Mouse (Mus musculus): ENCODE measurements around the gene Card11. TPM values are rescaled to one million over a fixed set of nuclear protein-coding genes. Genes with fewer than 3 reads are reported as not detected.

Card11 gene
- polyA plus RNA-seq, 1 experiment, result 0.19 TPM

DNA sequence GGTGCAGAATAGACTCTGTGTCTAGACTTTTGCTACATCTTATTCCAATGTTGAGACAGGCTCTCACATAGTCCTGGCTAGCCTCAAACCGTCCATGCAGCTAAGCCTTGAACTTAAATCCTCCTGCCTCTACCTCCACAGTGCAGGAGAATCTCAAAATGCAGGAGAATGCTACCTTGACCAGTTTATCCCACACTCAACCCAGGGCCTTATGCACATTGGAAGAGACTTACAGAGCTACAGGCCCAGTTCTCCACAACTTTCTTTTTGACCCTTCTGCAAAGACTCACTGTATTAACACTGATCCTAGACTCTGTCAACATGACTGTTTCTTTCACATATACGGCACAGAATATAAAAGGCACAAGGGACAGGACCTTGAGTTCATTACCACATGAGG lies 172.0 kb downstream of the Card11 start:
- Histone ChIP-seq H3K4me3 (ENCODE audit: control insufficient read depth, low read depth, low read length) (no peak overlapping the region), H3K36me3 (ENCODE audit: control insufficient read depth, insufficient read depth, low read length) (no peaks in the 10 kb centered on the region), H3K27ac (ENCODE audit: control insufficient read depth, insufficient read depth, low read depth, low read length) (peak overlapping the region; percentile 72), H3K27me3 (ENCODE audit: control insufficient read depth, insufficient read depth, low read length) (no peaks in the 10 kb centered on the region), H3K4me1 (ENCODE audit: control insufficient read depth, insufficient read depth, low read length) (peaks cover 10% of the 10 kb centered on the region)
- TF ChIP-seq CTCF (IDR thresholded peaks at IDR 0.05; ENCODE audit: control insufficient read depth, insufficient read depth, insufficient replicate concordance, low read depth, low read length) (no peak), POLR2A (IDR thresholded peaks at IDR 0.05; ENCODE audit: control insufficient read depth, low read depth, low read length) (no peak)

DNA sequence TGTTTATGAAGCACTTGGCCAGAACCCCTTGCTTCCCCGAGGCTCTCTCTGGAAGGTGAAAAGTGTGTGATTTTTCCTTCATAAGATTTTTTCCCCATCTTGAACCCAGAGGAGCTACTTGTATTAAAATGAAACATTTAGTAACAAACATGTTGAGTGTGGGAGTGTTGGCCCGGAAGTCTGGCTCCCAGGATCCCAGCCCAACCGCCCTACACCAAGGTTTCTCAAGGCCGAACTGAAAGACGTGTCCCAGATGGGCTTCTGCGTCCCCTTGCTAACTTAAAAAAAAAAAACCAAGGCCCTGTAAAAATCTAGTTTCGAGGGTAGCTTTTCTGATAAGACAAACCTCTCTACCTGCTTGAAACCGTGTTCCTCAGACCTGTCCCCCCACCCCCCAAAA lies 172.5 kb downstream of the Card11 start:
- H3K27me3 ChIP-seq (ENCODE audit: control insufficient read depth, insufficient read depth, low read length), result no peaks in the 10 kb centered on the region
- H3K4me3 ChIP-seq (ENCODE audit: control insufficient read depth, low read depth, low read length), result no peak overlapping the region
- no peaks in the 10 kb centered on the region for H3K36me3 ChIP-seq (ENCODE audit: control insufficient read depth, insufficient read depth, low read length)
- peak overlapping the region; percentile 72 for H3K27ac ChIP-seq (ENCODE audit: control insufficient read depth, insufficient read depth, low read depth, low read length)
- TF ChIP-seq POLR2A (IDR thresholded peaks at IDR 0.05; ENCODE audit: control insufficient read depth, low read depth, low read length) (no peak), CTCF (IDR thresholded peaks at IDR 0.05; ENCODE audit: control insufficient read depth, insufficient read depth, insufficient replicate concordance, low read depth, low read length) (no peak)
- peaks cover 10% of the 10 kb centered on the region for H3K4me1 ChIP-seq (ENCODE audit: control insufficient read depth, insufficient read depth, low read length)

DNA sequence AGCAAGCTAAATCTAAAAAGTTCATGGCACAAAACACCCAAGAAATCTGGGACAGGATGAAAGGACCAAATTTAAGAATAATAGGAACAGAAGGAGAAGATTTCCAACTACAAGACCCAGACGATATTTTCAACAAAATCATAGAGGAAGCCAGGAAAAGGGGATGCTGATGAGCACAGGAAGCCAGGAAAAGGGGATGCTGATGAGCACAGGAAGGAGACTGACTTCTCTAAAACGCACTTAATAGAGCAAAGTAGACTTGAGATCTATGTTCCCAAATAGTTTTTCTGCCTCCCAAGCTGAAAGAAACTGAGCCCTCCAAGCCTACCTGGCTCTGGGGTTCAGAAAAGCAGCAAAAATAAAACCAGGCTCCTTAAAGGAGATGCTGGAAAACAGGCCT lies 173.0 kb downstream of the Card11 start:
- Histone ChIP-seq H3K4me1 (ENCODE audit: control insufficient read depth, insufficient read depth, low read length) (peaks cover 10% of the 10 kb centered on the region), H3K27ac (ENCODE audit: control insufficient read depth, insufficient read depth, low read depth, low read length) (peak overlapping the region; percentile 72; the same call in 1 of the 2 replicates), H3K27me3 (ENCODE audit: control insufficient read depth, insufficient read depth, low read length) (no peaks in the 10 kb centered on the region), H3K4me3 (ENCODE audit: control insufficient read depth, low read depth, low read length) (no peak overlapping the region), H3K36me3 (ENCODE audit: control insufficient read depth, insufficient read depth, low read length) (no peaks in the 10 kb centered on the region)
- no peak for TF ChIP-seq CTCF (IDR thresholded peaks at IDR 0.05; ENCODE audit: control insufficient read depth, insufficient read depth, insufficient replicate concordance, low read depth, low read length)
- no peak for TF ChIP-seq POLR2A (IDR thresholded peaks at IDR 0.05; ENCODE audit: control insufficient read depth, low read depth, low read length)

DNA sequence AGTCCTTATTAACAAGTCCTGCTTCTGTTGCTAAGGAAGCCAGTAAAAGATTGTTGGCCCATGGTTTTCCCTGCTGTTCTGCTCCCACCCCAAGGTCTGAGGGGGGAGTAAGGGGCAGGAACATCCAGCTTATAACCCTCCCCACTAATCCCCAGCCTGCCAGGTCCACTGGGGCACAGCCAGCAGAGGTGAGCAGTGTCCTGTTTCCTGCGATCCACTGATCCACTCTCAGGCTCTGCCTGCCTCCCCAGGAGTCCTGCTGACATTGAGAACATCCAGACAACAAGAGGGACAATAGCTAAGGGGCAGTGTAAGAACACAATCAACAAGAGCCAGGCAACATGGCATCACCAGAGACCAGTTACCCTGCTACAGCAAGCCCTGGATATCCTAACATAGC lies 173.6 kb downstream of the Card11 start:
- Histone ChIP-seq H3K4me1 (ENCODE audit: control insufficient read depth, insufficient read depth, low read length) (peaks cover 10% of the 10 kb centered on the region), H3K27ac (ENCODE audit: control insufficient read depth, insufficient read depth, low read depth, low read length) (peak overlapping the region; percentile 7; the same call in 1 of the 2 replicates), H3K27me3 (ENCODE audit: control insufficient read depth, insufficient read depth, low read length) (no peaks in the 10 kb centered on the region), H3K36me3 (ENCODE audit: control insufficient read depth, insufficient read depth, low read length) (no peaks in the 10 kb centered on the region), H3K4me3 (ENCODE audit: control insufficient read depth, low read depth, low read length) (no peak overlapping the region)
- no peak for TF ChIP-seq CTCF (IDR thresholded peaks at IDR 0.05; ENCODE audit: control insufficient read depth, insufficient read depth, insufficient replicate concordance, low read depth, low read length)
- TF ChIP-seq POLR2A (IDR thresholded peaks at IDR 0.05; ENCODE audit: control insufficient read depth, low read depth, low read length), result no peak

DNA sequence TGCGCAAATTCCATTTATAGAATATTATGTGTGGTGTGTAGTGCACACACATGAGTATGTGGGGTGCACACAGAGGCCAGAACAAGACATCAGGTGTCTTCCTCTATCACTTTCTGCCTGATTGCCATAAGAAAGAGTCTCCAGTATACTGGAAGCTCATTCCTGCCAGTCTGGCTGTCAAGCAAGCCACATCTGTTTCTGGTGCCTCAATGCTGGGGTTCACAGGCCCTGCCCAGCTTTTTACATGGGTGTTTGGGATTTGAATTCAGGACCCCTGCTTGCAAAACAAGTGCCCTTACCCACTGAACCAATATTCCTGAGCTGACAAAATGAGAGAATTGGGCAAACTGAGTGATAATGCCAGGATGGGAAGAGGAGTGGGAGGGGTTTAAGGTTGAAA lies 174.3 kb downstream of the Card11 start:
- TF ChIP-seq POLR2A (IDR thresholded peaks at IDR 0.05; ENCODE audit: control insufficient read depth, low read depth, low read length), result no peak
- TF ChIP-seq CTCF (IDR thresholded peaks at IDR 0.05; ENCODE audit: control insufficient read depth, insufficient read depth, insufficient replicate concordance, low read depth, low read length), result no peak
- no peaks in the 10 kb centered on the region for H3K27me3 ChIP-seq (ENCODE audit: control insufficient read depth, insufficient read depth, low read length)
- H3K4me1 ChIP-seq (ENCODE audit: control insufficient read depth, insufficient read depth, low read length), result peaks cover 9% of the 10 kb centered on the region
- no peaks in the 10 kb centered on the region for H3K36me3 ChIP-seq (ENCODE audit: control insufficient read depth, insufficient read depth, low read length)
- H3K27ac ChIP-seq (ENCODE audit: control insufficient read depth, insufficient read depth, low read depth, low read length), result no peak overlapping the region
- no peak overlapping the region for H3K4me3 ChIP-seq (ENCODE audit: control insufficient read depth, low read depth, low read length)

DNA sequence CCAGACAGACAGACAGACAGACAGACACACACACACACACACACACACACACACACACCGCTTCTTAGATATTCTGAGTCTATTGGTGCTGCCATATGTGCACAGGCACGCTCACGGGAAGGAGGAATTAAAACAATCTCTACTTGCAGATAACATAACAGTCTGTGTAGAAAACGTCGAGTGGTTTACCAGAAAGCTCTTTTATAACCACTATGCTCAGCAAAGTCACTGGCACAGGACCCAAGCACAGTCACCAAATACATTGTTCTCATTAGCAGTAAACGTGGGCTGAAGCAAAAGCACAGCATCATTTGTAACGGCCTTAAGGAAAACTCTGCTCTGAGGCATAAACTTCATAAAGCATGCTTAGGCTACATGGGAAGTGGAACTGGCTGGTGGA lies 176.3 kb downstream of the Card11 start:
- Histone ChIP-seq H3K27ac (ENCODE audit: control insufficient read depth, insufficient read depth, low read depth, low read length) (no peak overlapping the region), H3K36me3 (ENCODE audit: control insufficient read depth, insufficient read depth, low read length) (no peaks in the 10 kb centered on the region), H3K4me3 (ENCODE audit: control insufficient read depth, low read depth, low read length) (no peak overlapping the region), H3K4me1 (ENCODE audit: control insufficient read depth, insufficient read depth, low read length) (peaks cover 8% of the 10 kb centered on the region), H3K27me3 (ENCODE audit: control insufficient read depth, insufficient read depth, low read length) (no peaks in the 10 kb centered on the region)
- TF ChIP-seq POLR2A (IDR thresholded peaks at IDR 0.05; ENCODE audit: control insufficient read depth, low read depth, low read length) (no peak), CTCF (IDR thresholded peaks at IDR 0.05; ENCODE audit: control insufficient read depth, insufficient read depth, insufficient replicate concordance, low read depth, low read length) (no peak)

DNA sequence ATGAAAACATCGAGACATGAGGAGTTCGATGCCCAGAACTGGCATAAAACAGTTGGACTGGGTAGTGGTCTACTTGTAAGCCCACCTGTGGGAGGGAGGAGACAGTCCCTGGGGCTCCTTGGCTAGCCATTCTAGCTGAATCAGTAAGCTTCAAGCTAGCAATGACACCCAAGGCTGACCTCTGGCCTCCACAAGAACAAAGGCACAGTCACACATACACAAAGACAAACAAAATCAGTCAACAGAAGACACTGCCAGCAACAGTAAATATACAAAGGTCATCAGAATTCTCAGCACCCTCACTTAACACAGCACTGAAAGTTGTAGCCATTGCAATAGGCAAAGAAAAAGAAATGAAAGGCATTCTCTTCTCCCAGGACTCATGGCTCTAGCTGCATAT lies 177.0 kb downstream of the Card11 start:
- H3K36me3 ChIP-seq (ENCODE audit: control insufficient read depth, insufficient read depth, low read length), result no peaks in the 10 kb centered on the region
- no peak overlapping the region for H3K4me3 ChIP-seq (ENCODE audit: control insufficient read depth, low read depth, low read length)
- no peak overlapping the region for H3K27ac ChIP-seq (ENCODE audit: control insufficient read depth, insufficient read depth, low read depth, low read length)
- TF ChIP-seq POLR2A (IDR thresholded peaks at IDR 0.05; ENCODE audit: control insufficient read depth, low read depth, low read length), result no peak
- no peak for TF ChIP-seq CTCF (IDR thresholded peaks at IDR 0.05; ENCODE audit: control insufficient read depth, insufficient read depth, insufficient replicate concordance, low read depth, low read length)
- no peaks in the 10 kb centered on the region for H3K27me3 ChIP-seq (ENCODE audit: control insufficient read depth, insufficient read depth, low read length)
- peaks cover 8% of the 10 kb centered on the region for H3K4me1 ChIP-seq (ENCODE audit: control insufficient read depth, insufficient read depth, low read length)

Other genes starting within 250 kb of the Card11 start
- gene Gna12, start 170.2 kb downstream of the Card11 start, polyA plus RNA-seq (2012; rRNA removed), result 36.2 and 37.4 TPM in 2 replicates
- gene Sdk1, start 240.9 kb upstream of the Card11 start, polyA plus RNA-seq (2012; rRNA removed), result 3.5 and 4.0 TPM in 2 replicates